Mouse (Mus musculus): ENCODE measurements around the gene Tcn2. TPM values are rescaled to one million over a fixed set of nuclear protein-coding genes. Genes with fewer than 3 reads are reported as not detected.
"Not testable (repeated sequence)": the region's sequence is repeated elsewhere in the genome, so short reads cannot be mapped to it uniquely, and the experiment has no call there.

Gene Tcn2
- polyA plus RNA-seq, 1 experiment from 2014 or later, result 233 TPM

DNA sequence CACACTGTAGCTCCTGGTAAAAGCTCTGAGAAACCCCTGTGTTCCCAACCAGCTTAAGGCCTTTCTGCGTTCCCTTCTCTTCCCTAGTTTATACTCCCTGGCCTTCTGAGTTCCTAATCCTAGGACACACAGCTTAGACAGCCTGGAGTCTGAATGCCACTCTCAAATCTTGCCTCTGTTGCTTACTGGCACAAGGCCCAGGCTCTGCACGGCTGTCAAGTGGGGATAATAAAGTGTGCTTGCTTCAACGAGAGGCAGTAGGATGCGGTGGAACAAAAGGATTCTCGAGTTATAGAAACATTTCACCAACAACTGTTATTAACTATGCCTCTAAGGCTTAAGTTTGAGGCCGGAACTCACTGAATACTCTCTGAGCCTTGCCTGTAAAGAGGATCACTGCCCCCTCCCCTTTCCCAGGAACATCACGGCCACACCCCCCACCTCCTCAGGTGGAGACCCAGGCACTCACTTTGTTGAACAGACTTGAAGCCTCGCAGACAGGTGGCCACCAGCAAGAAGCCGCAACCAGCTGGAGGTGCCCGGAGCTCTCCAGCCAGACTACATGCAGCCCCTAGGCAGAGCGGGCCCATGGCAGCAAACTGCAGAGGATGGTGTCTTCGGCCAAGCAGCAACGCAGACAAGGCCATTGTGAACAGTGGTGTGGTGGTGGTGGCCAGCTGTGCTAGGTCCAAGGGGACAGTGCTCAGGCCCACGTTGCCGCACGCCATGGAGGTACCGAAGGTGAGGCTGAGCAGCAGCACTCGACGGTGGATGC is 19.7 kb downstream of the Tcn2 start:
- Histone ChIP-seq H3K27me3 (ENCODE audit: insufficient read depth, low read length) (no peaks in the 10 kb centered on the region), H3K4me1 (replicated peaks; ENCODE audit: insufficient read depth, low read length) (peaks cover 28% of the 10 kb centered on the region; the same call in 1 of the 2 replicates), H3K4me2 (ENCODE audit: low read length) (peak overlapping the region; percentile 69), H3K9ac (ENCODE audit: low read depth, low read length) (peak overlapping the region; percentile 25), H3K4me3 (replicated peaks; ENCODE audit: low read depth, low read length) (peak overlapping the region; percentile 55), H3K36me3 (ENCODE audit: insufficient read depth, low read length) (0 out of 2 replicates have a peak, but pooled peaks cover 5% of the 10 kb centered on the region), H3K27ac (no peak overlapping the region), H3K9me3 (replicated peaks; ENCODE audit: low read length) (no peaks in the 10 kb centered on the region)
- ATAC-seq (replicated peaks; ENCODE audit: low FRiP score, low read depth) (peak; percentile 3; the same call in 1 of the 2 replicates), DNase-seq (ENCODE audit: low spot score) (no peak)
- no peak for TF ChIP-seq CTCF (IDR thresholded peaks at IDR 0.05; ENCODE audit: low read depth)
- WGBS, result 22% methylated on average over 19 of the region's 19 CpGs

DNA sequence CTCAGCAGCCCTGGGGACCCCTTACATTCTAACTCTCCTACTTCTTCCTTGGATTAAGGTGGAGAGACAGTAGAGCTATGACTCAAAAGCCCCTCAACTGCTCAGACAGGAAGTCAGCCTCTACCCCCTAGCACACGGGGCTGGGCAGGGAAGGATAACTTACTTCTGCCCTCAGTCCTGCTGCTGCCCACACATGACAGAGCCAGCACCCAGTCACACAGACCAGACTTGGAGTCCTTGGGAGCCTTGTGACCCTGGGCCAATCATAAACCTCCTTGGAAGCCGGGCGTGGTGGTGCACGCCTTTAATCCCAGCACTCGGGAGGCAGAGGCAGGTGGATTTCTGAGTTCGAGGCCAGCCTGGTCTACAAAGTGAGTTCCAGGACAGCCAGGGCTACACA is 20.5 kb downstream of the Tcn2 start:
- 77% methylated on average over 5 of the region's 6 CpGs for WGBS
- H3K27me3 ChIP-seq (ENCODE audit: insufficient read depth, low read length), result not testable (repeated sequence)
- peak overlapping the region; percentile 21 for H3K4me2 ChIP-seq (ENCODE audit: low read length)

DNA sequence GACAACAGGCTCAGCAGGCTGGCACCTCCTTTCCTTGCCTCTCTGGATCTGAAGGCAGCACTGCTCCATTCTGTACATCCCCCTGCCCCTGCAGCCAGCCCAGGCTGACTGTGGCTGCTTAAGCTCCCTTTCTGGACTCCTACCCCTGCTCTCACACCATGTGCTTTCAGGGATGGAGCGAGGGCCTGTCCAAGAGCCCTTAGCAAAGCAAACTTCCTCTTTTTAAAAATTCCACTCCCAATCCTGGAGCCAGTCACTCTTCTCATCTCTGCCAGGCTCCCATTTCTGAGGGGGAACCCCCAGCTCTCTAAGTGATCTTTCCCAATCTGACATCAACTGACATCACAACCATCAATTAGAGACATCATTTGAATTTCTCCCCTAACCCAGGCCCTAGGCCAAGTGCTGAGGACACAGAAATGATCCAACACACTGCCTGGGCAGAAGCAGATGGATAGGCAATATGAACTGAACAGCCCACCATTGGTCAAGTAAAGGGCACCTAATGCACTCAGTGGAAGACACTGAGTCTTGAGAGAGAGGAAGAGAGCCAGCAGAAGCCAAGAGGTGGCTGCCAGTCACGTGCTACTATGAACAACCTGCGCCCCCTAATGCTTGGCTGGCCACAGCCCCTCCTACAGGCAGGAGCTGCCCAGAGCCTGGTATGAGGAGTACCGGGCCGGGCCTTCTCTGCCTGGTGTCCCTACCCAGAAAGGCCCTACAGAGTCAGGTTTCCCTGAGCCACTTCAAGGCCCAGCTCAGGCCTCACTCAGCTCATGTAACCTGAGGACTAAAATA is 21.2 kb downstream of the Tcn2 start:
- TF ChIP-seq CTCF (IDR thresholded peaks at IDR 0.05; ENCODE audit: low read depth), result peak; percentile 39; the same call in 1 of the 2 replicates
- Histone ChIP-seq H3K4me1 (replicated peaks; ENCODE audit: insufficient read depth, low read length) (peaks cover 28% of the 10 kb centered on the region; the same call in 1 of the 2 replicates), H3K36me3 (ENCODE audit: insufficient read depth, low read length) (no peaks in the 10 kb centered on the region), H3K4me3 (replicated peaks; ENCODE audit: low read depth, low read length) (no peak overlapping the region), H3K27me3 (ENCODE audit: insufficient read depth, low read length) (no peaks in the 10 kb centered on the region), H3K4me2 (ENCODE audit: low read length) (peak overlapping the region; percentile 21), H3K9me3 (replicated peaks; ENCODE audit: low read length) (no peaks in the 10 kb centered on the region), H3K9ac (ENCODE audit: low read depth, low read length) (0 out of 2 replicates have a peak overlapping the region, but pooled peaks have one; percentile 4), H3K27ac (no peak overlapping the region)
- no peak for ATAC-seq (replicated peaks; ENCODE audit: low FRiP score, low read depth)
- DNase-seq (ENCODE audit: low spot score), result no peak
- WGBS, result 60% methylated on average over 5 of the region's 5 CpGs

More for the DNA sequence above, 20.5 kb downstream of the Tcn2 start:
- H3K4me1 ChIP-seq (replicated peaks; ENCODE audit: insufficient read depth, low read length), result peaks cover 28% of the 10 kb centered on the region; the same call in 1 of the 2 replicates
- not testable (repeated sequence) for DNase-seq (ENCODE audit: low spot score); H3K9me3 ChIP-seq (replicated peaks; ENCODE audit: low read length); H3K36me3 ChIP-seq (ENCODE audit: insufficient read depth, low read length); H3K27ac ChIP-seq; ATAC-seq (replicated peaks; ENCODE audit: low FRiP score, low read depth); H3K4me3 ChIP-seq (replicated peaks; ENCODE audit: low read depth, low read length); H3K9ac ChIP-seq (ENCODE audit: low read depth, low read length)

DNA sequence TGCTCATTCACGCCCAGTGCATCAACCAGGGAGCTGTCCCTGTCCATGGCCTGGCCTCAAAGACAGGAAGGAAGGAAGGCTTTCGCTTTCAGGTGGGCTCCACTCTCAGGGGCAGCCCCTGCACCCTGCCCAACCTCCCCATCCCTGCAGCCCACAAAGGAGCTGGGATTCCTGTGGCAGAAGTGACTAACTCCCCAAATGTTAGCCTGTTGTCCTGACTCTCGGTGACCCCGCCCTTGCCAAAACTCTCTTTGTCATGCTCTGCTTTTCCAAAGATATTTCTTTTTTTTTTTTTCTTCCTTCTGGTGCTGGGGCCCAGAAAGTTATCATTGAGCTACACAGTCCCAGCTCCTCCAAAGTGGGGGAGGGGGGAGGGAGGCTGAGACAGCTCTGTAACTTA is 22.7 kb downstream of the Tcn2 start:
- 80% methylated on average over 4 of the region's 4 CpGs for WGBS

DNA sequence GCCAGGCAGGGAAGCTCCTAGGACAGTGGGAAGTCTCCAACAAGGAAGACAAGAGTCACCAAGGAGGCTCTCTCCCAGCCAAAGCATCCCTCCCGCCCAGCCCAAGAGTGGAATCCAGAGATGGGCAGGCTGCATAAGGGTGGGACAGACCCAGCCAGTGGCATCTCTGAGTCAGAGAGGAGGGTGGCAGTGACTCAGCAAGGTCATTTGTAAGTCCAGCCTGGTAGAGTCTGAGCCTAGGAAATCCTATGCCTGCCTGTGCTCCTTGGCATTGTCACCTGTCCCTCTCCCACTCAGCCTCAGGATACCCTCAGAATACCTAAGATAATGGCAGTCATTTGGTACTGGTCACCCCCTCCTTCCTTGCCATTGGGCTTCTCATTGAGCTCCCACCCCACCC is 26.5 kb downstream of the Tcn2 start:
- Histone ChIP-seq H3K9ac (ENCODE audit: low read depth, low read length) (no peak overlapping the region), H3K9me3 (replicated peaks; ENCODE audit: low read length) (no peaks in the 10 kb centered on the region), H3K36me3 (ENCODE audit: insufficient read depth, low read length) (no peaks in the 10 kb centered on the region), H3K4me3 (replicated peaks; ENCODE audit: low read depth, low read length) (no peak overlapping the region), H3K4me1 (replicated peaks; ENCODE audit: insufficient read depth, low read length) (no peaks in the 10 kb centered on the region), H3K27me3 (ENCODE audit: insufficient read depth, low read length) (no peaks in the 10 kb centered on the region), H3K4me2 (ENCODE audit: low read length) (no peak overlapping the region), H3K27ac (no peak overlapping the region)
- 86% methylated on average over 1 of the region's 1 CpGs for WGBS
- no peak for TF ChIP-seq CTCF (IDR thresholded peaks at IDR 0.05; ENCODE audit: low read depth)
- DNase-seq (ENCODE audit: low spot score) (no peak), ATAC-seq (replicated peaks; ENCODE audit: low FRiP score, low read depth) (no peak)

More for the DNA sequence above, 22.7 kb downstream of the Tcn2 start:
- H3K36me3 ChIP-seq (ENCODE audit: insufficient read depth, low read length), result no peaks in the 10 kb centered on the region
- H3K9me3 ChIP-seq (replicated peaks; ENCODE audit: low read length), result no peaks in the 10 kb centered on the region
- no peak overlapping the region for H3K9ac ChIP-seq (ENCODE audit: low read depth, low read length)
- TF ChIP-seq CTCF (IDR thresholded peaks at IDR 0.05; ENCODE audit: low read depth), result no peak
- DNase-seq (ENCODE audit: low spot score) (no peak), ATAC-seq (replicated peaks; ENCODE audit: low FRiP score, low read depth) (no peak)
- no peak overlapping the region for H3K27ac ChIP-seq
- no peak overlapping the region for H3K4me3 ChIP-seq (replicated peaks; ENCODE audit: low read depth, low read length)
- no peak overlapping the region for H3K4me2 ChIP-seq (ENCODE audit: low read length)
- no peaks in the 10 kb centered on the region for H3K27me3 ChIP-seq (ENCODE audit: insufficient read depth, low read length)
- H3K4me1 ChIP-seq (replicated peaks; ENCODE audit: insufficient read depth, low read length), result peaks cover 26% of the 10 kb centered on the region; the same call in 1 of the 2 replicates

DNA sequence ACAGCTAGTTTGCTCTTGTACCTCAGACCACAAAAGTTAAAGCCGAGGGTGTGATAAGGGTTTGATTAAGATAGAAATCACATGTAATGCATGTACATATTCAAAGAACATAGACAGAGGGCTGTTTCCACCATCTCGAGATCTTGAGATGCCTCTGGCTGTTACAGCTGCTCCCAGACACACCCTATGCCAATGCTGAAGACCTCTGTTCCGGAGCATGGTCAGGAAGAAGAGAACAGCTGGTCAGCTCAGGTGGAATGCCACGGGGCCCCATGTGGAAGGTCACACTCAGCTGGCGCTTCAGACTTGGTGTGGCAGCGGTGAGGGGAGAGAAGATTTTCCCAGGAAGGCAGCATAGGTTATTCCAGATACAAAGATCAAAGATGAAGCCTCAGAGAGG is 27.3 kb downstream of the Tcn2 start:
- H3K4me1 ChIP-seq (replicated peaks; ENCODE audit: insufficient read depth, low read length), result no peaks in the 10 kb centered on the region
- no peak for DNase-seq (ENCODE audit: low spot score)
- no peak overlapping the region for H3K4me3 ChIP-seq (replicated peaks; ENCODE audit: low read depth, low read length)
- ATAC-seq (replicated peaks; ENCODE audit: low FRiP score, low read depth), result no peak
- H3K27ac ChIP-seq, result no peak overlapping the region
- TF ChIP-seq CTCF (IDR thresholded peaks at IDR 0.05; ENCODE audit: low read depth), result no peak
- H3K9ac ChIP-seq (ENCODE audit: low read depth, low read length), result no peak overlapping the region
- no peaks in the 10 kb centered on the region for H3K9me3 ChIP-seq (replicated peaks; ENCODE audit: low read length)
- no peaks in the 10 kb centered on the region for H3K27me3 ChIP-seq (ENCODE audit: insufficient read depth, low read length)
- 63% methylated on average over 6 of the region's 6 CpGs for WGBS
- no peaks in the 10 kb centered on the region for H3K36me3 ChIP-seq (ENCODE audit: insufficient read depth, low read length)
- H3K4me2 ChIP-seq (ENCODE audit: low read length), result no peak overlapping the region

Data from kidney, postnatal 0 days (tissue).